Mouse (Mus musculus): ENCODE measurements around the gene Plcg2. TPM values are rescaled to one million over a fixed set of nuclear protein-coding genes. Genes with fewer than 3 reads are reported as not detected.

The Plcg2 gene
- total RNA-seq (2014; fragmentation: Nextera tagmentation) (60.4 and 61.3 TPM in 2 replicates), total RNA-seq (2017) (69.4 and 72.2 TPM in 2 replicates)

GRCm38 (mm10) chr8:117498179-117498914 lies at the start of gene Plcg2:
Gene Plcg2, plus strand, starts transcription at chr8:117498291.
- peak; percentile 76 for ATAC-seq (replicated peaks; ENCODE audit: poor library complexity, severe bottlenecking)

- no peak for ATAC-seq (replicated peaks; ENCODE audit: poor library complexity, severe bottlenecking)
Observed at GRCm38 (mm10) chr8:117451072-117451471, 47.0 kb upstream of the Plcg2 start.

GRCm38 (mm10) chr8:117453974-117454373 lies 44.1 kb upstream of the Plcg2 start:
- ATAC-seq (replicated peaks; ENCODE audit: poor library complexity, severe bottlenecking), result 0 out of 2 replicates have a peak, but pooled peaks have one; percentile 35

- no peak for ATAC-seq (replicated peaks; ENCODE audit: poor library complexity, severe bottlenecking)
Observed at GRCm38 (mm10) chr8:117454516-117455116, 43.5 kb upstream of the Plcg2 start.

GRCm38 (mm10) chr8:117455701-117456100 lies 42.4 kb upstream of the Plcg2 start:
- no peak for ATAC-seq (replicated peaks; ENCODE audit: poor library complexity, severe bottlenecking)

- ATAC-seq (replicated peaks; ENCODE audit: poor library complexity, severe bottlenecking), result no peak
Observed at GRCm38 (mm10) chr8:117458440-117458839, 39.7 kb upstream of the Plcg2 start.

- no peak for ATAC-seq (replicated peaks; ENCODE audit: poor library complexity, severe bottlenecking)
Observed at GRCm38 (mm10) chr8:117462701-117463284, 35.3 kb upstream of the Plcg2 start.

GRCm38 (mm10) chr8:117464525-117464924 lies 33.6 kb upstream of the Plcg2 start:
- ATAC-seq (replicated peaks; ENCODE audit: poor library complexity, severe bottlenecking), result no peak

- peak; percentile 74 for ATAC-seq (replicated peaks; ENCODE audit: poor library complexity, severe bottlenecking)
Observed at GRCm38 (mm10) chr8:117465250-117465649, 32.8 kb upstream of the Plcg2 start.

- ATAC-seq (replicated peaks; ENCODE audit: poor library complexity, severe bottlenecking), result no peak
Observed at GRCm38 (mm10) chr8:117467466-117467865, 30.6 kb upstream of the Plcg2 start.

- 0 out of 2 replicates have a peak, but pooled peaks have one; percentile 15 for ATAC-seq (replicated peaks; ENCODE audit: poor library complexity, severe bottlenecking)
Observed at GRCm38 (mm10) chr8:117469431-117470341, 28.4 kb upstream of the Plcg2 start.

GRCm38 (mm10) chr8:117470342-117470781 lies 27.7 kb upstream of the Plcg2 start:
- ATAC-seq (replicated peaks; ENCODE audit: poor library complexity, severe bottlenecking), result peak; percentile 63

GRCm38 (mm10) chr8:117471174-117471573 lies 26.9 kb upstream of the Plcg2 start:
- peak; percentile 45 for ATAC-seq (replicated peaks; ENCODE audit: poor library complexity, severe bottlenecking)

GRCm38 (mm10) chr8:117471655-117472054 lies 26.4 kb upstream of the Plcg2 start:
- ATAC-seq (replicated peaks; ENCODE audit: poor library complexity, severe bottlenecking), result no peak

- no peak for ATAC-seq (replicated peaks; ENCODE audit: poor library complexity, severe bottlenecking)
Observed at GRCm38 (mm10) chr8:117472332-117472731, 25.8 kb upstream of the Plcg2 start.

- ATAC-seq (replicated peaks; ENCODE audit: poor library complexity, severe bottlenecking), result peak; percentile 66
Observed at GRCm38 (mm10) chr8:117474944-117475343, 23.1 kb upstream of the Plcg2 start.

GRCm38 (mm10) chr8:117475819-117476218 lies 22.3 kb upstream of the Plcg2 start:
- peak; percentile 87 for ATAC-seq (replicated peaks; ENCODE audit: poor library complexity, severe bottlenecking)

- no peak for ATAC-seq (replicated peaks; ENCODE audit: poor library complexity, severe bottlenecking)
Observed at GRCm38 (mm10) chr8:117478082-117478481, 20.0 kb upstream of the Plcg2 start.

- no peak for ATAC-seq (replicated peaks; ENCODE audit: poor library complexity, severe bottlenecking)
Observed at GRCm38 (mm10) chr8:117479996-117480395, 18.1 kb upstream of the Plcg2 start.

GRCm38 (mm10) chr8:117480516-117480915 lies 17.6 kb upstream of the Plcg2 start:
- ATAC-seq (replicated peaks; ENCODE audit: poor library complexity, severe bottlenecking), result no peak
